Mouse (Mus musculus): ENCODE data around the gene Lysmd2.
"Not testable (repeated sequence)": the region's sequence is repeated elsewhere in the genome, so short reads cannot be mapped to it uniquely, and the experiment has no call there.

Gene Lysmd2

GRCm38 (mm10) chr9:75625556-75626307 is at the start of gene Lysmd2:
Lysmd2 (plus strand) TSS chr9:75625741.
- DNase-seq (ENCODE audit: low read depth in 1 of 2, low spot score in 2 of 2) = no peak

GRCm38 (mm10) chr9:75579321-75579720 is 46.2 kb upstream of the Lysmd2 start:
- no peak for DNase-seq (ENCODE audit: low read depth in 1 of 2, low spot score in 2 of 2)

GRCm38 (mm10) chr9:75581694-75582350 is 43.7 kb upstream of the Lysmd2 start:
- DNase-seq (ENCODE audit: low read depth in 1 of 2, low spot score in 2 of 2) = no peak

GRCm38 (mm10) chr9:75589850-75590790 is 35.4 kb upstream of the Lysmd2 start:
- DNase-seq (ENCODE audit: low read depth in 1 of 2, low spot score in 2 of 2) = no peak

- DNase-seq (ENCODE audit: low read depth in 1 of 2, low spot score in 2 of 2) = no peak
Measured at GRCm38 (mm10) chr9:75593481-75593880, 32.1 kb upstream of the Lysmd2 start.

GRCm38 (mm10) chr9:75597036-75597435 is 28.5 kb upstream of the Lysmd2 start:
- DNase-seq (ENCODE audit: low read depth in 1 of 2, low spot score in 2 of 2) = no peak

- no peak for DNase-seq (ENCODE audit: low read depth in 1 of 2, low spot score in 2 of 2)
Measured at GRCm38 (mm10) chr9:75597596-75597995, 27.9 kb upstream of the Lysmd2 start.

GRCm38 (mm10) chr9:75599191-75599841 is 26.2 kb upstream of the Lysmd2 start:
- DNase-seq (ENCODE audit: low read depth in 1 of 2, low spot score in 2 of 2) = no peak

- no peak for DNase-seq (ENCODE audit: low read depth in 1 of 2, low spot score in 2 of 2)
Measured at GRCm38 (mm10) chr9:75600166-75600934, 25.2 kb upstream of the Lysmd2 start.

- DNase-seq (ENCODE audit: low read depth in 1 of 2, low spot score in 2 of 2) = no peak
Measured at GRCm38 (mm10) chr9:75601510-75601909, 24.0 kb upstream of the Lysmd2 start.

- DNase-seq (ENCODE audit: low read depth in 1 of 2, low spot score in 2 of 2) = no peak
Measured at GRCm38 (mm10) chr9:75607496-75607895, 18.0 kb upstream of the Lysmd2 start.

- no peak for DNase-seq (ENCODE audit: low read depth in 1 of 2, low spot score in 2 of 2)
Measured at GRCm38 (mm10) chr9:75609505-75609904, 16.0 kb upstream of the Lysmd2 start.

- no peak for DNase-seq (ENCODE audit: low read depth in 1 of 2, low spot score in 2 of 2)
Measured at GRCm38 (mm10) chr9:75609965-75610364, 15.6 kb upstream of the Lysmd2 start.

GRCm38 (mm10) chr9:75610571-75611493 is 14.7 kb upstream of the Lysmd2 start, which contains the start of gene Tmod2:
Tmod2 (minus strand) TSS chr9:75611325.
- no peak for DNase-seq (ENCODE audit: low read depth in 1 of 2, low spot score in 2 of 2)

GRCm38 (mm10) chr9:75616560-75616959 is 9.0 kb upstream of the Lysmd2 start:
- DNase-seq (ENCODE audit: low read depth in 1 of 2, low spot score in 2 of 2) = no peak

- DNase-seq (ENCODE audit: low read depth in 1 of 2, low spot score in 2 of 2) = no peak
Measured at GRCm38 (mm10) chr9:75618836-75619400, 6.6 kb upstream of the Lysmd2 start.

- DNase-seq (ENCODE audit: low read depth in 1 of 2, low spot score in 2 of 2) = not testable (repeated sequence)
Measured at GRCm38 (mm10) chr9:75619761-75620160, 5.8 kb upstream of the Lysmd2 start.

- DNase-seq (ENCODE audit: low read depth in 1 of 2, low spot score in 2 of 2) = no peak
Measured at GRCm38 (mm10) chr9:75621428-75621827, 4.1 kb upstream of the Lysmd2 start.
